Mouse (Mus musculus): ENCODE data around the gene C77080.

- TF ChIP-seq CTCF (IDR thresholded peaks at IDR 0.05) (no peak), EP300 (IDR thresholded peaks at IDR 0.05) (no peak)
Measured at GRCm38 (mm10) chr4:129295188-129295587, 34.0 kb upstream of the C77080 start.
